Mouse (Mus musculus) cerebellum, adult 8-10 months (tissue): ENCODE measurements around the gene Ece1.

Experiments used
- DNase-seq: peaks from one replicate; pipeline ENCODE4 v3.0.0; 2022

The Ece1 gene

DNA sequence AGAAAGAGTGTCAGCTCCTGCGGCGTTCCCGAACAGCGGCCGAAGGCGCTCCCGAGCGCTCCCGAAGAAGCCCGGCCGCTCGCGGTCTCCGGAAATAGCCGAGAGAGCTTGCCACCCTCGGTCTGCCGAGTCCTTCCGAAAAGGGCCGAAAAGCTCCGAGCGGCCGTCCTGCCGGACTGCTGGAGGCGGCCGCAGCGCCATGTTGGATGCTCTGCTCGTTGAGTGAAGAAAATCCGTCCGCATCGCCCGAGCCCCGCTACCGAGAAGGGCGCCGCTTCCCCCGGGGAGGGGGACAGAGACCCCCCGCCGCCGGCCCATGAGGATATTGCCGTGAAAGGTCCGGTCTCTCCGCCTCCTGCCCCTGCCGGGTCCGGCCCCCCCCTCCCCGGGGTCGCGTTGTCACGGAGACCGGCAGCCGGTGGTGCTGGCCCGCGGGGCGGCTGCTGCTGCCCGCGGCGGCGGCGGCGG is 131.3 kb downstream of the Ece1 start:
- DNase-seq: peak; percentile 100

- DNase-seq: peak; percentile 55
Observed at GRCm38 (mm10) chr4:137993821-137994561, 132.0 kb downstream of the Ece1 start.

DNA sequence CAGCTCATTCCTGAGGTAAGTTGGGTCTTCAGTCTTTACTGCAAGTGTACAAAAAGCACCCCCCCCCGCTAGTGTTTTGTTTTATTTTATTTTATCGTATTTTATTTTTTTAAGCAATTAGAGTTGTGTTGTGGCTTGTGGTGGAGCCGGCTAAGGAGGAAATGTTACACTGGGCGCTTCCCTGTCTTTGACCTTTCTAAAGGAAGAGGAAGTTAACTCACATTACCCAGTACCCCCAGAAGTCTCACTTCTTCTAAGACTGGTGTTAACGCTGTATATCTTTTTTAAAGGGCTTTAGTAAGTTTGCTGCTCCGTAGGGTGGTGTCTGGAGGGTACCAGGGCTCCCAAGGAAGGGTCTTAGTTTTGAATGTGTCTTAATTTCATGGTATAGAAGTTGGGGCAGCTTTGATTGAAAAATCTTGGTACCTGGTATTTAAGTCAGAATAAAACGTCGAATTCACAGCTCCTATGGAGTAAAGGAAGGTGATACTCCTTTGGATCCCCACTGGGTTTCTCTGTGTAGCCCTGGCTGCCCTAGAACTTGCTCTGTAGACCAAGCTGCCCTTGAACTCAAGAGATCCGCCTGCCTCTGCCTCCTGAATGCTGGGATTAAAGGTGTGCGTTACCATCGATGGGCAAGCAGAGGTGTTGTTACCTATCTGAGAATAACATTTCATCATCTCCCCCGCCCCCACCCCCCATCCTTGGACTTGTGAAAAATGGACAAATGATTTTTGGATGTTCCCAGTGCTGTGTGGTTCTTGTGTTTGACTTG is 132.7 kb downstream of the Ece1 start:
- DNase-seq: no peak

DNA sequence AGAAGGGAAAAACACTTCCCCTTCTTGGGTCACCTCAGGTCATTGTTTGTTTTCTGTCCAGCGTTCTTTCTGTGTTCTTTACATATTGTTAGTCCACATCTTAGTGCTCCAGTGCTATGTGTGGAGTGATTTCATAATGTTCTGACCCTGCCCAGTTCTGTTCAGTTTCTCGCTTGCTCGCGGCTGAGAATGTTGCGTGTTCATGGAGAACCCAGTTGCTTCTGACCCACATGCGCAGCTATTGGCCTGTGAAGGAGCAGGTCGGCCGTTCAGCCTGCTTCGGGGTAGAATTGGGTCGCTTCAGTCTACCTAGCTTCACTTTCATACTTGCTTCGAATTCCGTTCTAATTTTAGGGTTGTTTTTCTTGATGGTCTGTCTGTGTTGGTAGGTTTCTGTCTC is 133.4 kb downstream of the Ece1 start:
- no peak for DNase-seq

DNA sequence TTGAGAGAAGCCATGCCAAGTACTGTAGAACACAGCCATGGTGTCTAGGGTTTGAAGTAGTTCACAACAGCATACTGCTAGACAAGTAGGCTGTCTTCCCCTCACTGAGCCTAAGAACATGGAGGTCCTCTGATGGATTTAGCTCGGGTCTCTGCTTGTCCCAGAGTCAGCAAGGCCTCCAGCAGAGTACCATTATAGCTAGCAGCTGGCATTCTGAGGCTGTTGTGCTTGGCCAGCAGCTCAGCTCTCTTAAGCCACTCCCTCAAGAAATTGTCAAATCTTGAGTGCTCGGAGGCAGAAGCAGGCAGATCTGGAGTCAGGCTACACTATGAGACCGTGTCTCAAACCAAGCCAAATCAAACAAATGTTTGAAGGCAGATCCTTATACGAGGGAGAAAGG is 136.2 kb downstream of the Ece1 start:
- DNase-seq: no peak

DNA sequence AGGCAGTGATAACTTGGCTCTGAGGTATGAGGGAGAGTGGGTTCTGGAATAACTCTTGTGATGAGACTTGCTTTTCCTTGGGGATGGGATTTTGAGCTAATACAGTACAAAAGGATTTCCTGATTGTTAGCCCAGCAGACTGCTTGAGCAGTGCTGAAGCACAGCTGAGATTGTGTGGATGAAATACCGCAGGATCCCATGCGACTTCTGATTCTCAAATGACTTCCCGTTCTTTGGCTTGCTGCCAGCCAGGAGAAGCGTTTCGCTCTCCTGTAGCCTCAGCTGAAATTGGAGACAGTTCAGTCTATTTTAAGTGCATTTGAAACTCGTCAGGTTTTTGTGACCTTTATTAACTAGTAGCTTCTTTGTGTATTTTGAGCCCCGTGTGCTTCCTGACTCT is 138.6 kb downstream of the Ece1 start:
- DNase-seq: peak; percentile 47

DNA sequence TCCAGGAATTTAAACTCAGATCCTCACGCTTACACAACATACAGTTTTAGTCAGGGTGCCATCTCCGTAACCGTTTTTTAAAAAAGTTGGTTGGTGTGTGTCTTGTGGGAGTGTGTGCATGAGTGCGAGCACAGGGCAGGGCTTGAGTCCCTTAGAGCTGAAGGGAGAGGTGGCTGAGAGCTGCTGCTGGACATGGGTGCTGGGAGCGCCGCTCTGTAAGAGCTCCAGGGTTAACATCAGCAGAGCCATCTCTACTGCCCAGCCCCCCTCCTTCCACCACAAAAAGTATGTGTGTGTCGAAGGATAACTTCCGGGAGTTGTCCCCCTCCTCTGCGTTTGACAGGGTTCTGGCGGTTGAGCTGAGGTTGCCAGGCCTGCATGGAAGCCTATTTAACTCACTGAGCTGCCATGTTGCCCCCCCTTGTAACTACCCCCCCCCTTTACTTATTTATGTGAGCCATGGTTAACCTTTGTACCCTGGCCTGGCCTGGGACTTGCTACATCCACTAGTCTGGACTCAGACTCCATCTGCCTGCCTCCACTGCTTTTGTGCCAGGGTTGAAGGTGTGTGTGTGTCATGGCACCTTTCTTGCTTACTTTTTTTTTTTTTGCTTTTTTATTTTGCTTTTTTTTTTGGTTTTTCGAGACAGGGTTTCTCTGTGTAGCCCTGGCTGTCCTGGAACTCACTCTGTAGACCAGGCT is 142.0 kb downstream of the Ece1 start:
- no peak for DNase-seq

DNA sequence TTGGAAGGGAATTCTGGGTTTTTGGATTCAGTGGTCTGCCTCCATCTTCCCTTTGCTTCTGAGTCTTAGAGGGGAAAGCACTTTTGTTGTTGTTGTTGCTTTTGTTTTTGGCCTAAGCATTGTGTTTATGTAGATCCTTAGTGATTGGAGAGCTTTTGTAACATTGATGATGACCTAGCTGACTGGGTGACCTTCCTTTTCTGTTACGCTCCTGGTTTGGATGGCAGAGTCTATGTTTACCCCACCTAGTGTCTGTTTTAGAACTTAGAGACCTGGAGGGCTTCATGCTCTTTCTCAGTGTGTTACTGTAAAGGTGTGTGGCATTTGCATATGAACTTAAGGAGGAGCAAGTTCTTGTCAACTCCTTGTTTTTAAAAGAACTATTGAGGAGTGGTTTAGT is 143.7 kb downstream of the Ece1 start:
- DNase-seq: no peak

GRCm38 (mm10) chr4:138006951-138007613 is 145.0 kb downstream of the Ece1 start:
- DNase-seq: no peak

GRCm38 (mm10) chr4:138008646-138009045 is 146.6 kb downstream of the Ece1 start:
- no peak for DNase-seq

DNA sequence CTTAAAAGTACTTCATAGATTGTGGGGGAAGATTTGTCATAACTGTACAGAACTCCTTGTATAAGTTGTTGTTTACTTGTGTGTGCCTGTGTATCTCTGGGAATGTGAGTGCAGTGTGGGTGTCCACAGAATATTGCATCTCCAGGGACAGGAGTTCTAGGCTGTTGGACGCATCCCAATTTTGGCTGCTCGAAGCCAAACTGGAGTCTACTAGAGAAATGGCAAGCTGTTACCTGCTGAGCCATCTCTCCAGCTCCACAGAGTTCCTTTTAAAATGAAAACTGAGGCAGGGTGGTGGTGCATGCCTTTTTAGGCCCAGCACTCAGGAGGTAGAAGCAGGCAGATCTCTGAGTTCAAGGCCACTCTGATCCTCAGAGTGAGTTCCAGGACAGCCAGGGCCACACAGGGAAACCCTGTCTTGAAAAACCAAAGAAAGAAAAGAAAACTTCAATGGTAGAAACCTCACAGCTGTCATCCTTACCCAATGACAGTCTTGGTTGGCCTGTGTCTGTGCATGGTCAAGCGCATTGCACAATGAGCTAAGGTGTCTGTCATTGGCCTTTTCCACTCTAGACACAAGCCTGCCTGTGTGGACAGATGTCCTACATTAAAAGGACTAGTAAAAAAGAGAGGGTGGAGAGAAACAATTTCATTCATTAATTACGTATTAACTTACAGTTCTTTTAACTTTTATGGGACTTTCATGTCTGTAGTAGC is 147.9 kb downstream of the Ece1 start:
- peak; percentile 46 for DNase-seq

GRCm38 (mm10) chr4:138013723-138014479 is 151.9 kb downstream of the Ece1 start:
- no peak for DNase-seq
